Mouse (Mus musculus): ENCODE results near the gene Smr3a.

The Smr3a gene

GRCm38 (mm10) chr5:88002249-88002648 is at the start of gene Smr3a:
TSS of gene Smr3a (plus strand) at chr5:88002549.
- no peak for DNase-seq

GRCm38 (mm10) chr5:87969201-87969600 is 33.1 kb upstream of the Smr3a start, which contains the start of the genes 2310003L06Rik and Gm28434:
TSS of gene 2310003L06Rik (plus strand) at chr5:87969459.
TSS of gene Gm28434 (plus strand) at chr5:87969517.
- DNase-seq, result no peak

- DNase-seq, result no peak
Observed at GRCm38 (mm10) chr5:87979139-87979538, 23.2 kb upstream of the Smr3a start, which contains the start of gene Cabs1. TSS of gene Cabs1 (plus strand) at chr5:87979439.

GRCm38 (mm10) chr5:87982468-87983214 is 19.7 kb upstream of the Smr3a start:
- DNase-seq, result no peak

- no peak for DNase-seq
Observed at GRCm38 (mm10) chr5:88005241-88005640, 2.9 kb downstream of the Smr3a start.
